Mouse (Mus musculus) thymus, postnatal 25 days (tissue): ENCODE data around the gene Angptl4.
"Not testable (repeated sequence)": the region's sequence is repeated elsewhere in the genome, so short reads cannot be mapped to it uniquely, and the experiment has no call there.

ENCODE experiments used
- DNase-seq: peaks from one replicate; pipeline ENCODE4 v3.0.0; 2022

The Angptl4 gene

GRCm38 (mm10) chr17:33781124-33781977 is at the start of gene Angptl4:
Angptl4 (minus strand) TSS chr17:33781830.
- peak; percentile 82 for DNase-seq

DNA sequence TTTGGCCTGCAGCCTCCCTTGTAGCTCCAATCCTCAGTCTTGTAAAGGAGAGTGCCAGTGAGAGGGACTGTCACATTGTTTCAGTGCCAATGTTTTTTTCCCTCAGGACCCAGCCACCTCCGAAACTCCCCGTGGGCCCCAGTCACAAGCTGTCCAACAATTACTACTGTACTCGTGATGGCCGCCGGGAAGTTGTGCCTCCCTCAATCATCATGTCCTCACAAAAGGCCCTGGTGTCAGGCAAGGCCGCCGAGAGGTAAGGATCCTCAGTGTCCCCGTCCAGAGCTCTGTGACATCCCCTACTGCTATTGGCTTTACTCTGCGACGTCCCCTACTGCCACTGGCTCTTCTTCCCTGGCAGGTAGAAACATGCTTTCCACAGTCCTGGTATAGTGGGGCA is 47.9 kb upstream of the Angptl4 start:
- no peak for DNase-seq

- DNase-seq, result no peak
Observed at GRCm38 (mm10) chr17:33828892-33829291, 47.3 kb upstream of the Angptl4 start.

DNA sequence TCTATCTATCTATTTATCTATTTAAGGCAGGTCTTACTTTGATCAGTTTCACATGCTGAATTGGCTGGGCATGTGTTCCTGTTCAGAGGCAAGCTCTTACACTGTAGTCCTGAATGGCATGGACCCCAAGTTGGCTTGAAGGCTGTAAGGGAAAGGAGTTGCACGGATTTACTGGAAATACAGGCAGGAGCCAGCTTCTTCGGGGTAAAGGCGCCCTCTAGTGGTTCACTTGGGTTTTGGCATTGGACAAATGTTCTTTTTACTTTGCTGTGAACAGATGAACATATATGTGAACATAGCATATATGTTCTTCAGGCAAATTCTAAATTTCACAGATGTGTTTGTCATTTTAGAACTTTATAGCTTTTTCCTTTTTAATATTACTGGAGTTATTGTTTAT is 45.2 kb upstream of the Angptl4 start:
- peak; percentile 69 for DNase-seq

- no peak for DNase-seq
Observed at GRCm38 (mm10) chr17:33825462-33825861, 43.8 kb upstream of the Angptl4 start.

DNA sequence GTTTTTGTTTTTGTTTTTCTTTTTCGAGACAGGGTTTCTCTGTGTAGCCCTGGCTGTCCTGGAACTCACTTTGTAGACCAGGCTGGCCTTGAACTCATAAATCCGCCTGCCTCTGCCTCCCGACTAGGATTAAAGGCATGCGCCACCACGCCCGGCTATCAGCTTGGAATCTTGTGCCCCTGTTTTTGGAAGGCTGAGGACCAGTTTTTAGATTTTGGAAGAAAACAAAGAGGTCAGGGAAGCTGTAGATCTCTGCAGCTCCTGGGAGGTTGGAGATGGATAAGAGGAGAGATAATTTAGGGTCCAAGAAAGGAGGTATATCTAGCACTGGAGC is 43.3 kb upstream of the Angptl4 start:
- DNase-seq, result not testable (repeated sequence)

DNA sequence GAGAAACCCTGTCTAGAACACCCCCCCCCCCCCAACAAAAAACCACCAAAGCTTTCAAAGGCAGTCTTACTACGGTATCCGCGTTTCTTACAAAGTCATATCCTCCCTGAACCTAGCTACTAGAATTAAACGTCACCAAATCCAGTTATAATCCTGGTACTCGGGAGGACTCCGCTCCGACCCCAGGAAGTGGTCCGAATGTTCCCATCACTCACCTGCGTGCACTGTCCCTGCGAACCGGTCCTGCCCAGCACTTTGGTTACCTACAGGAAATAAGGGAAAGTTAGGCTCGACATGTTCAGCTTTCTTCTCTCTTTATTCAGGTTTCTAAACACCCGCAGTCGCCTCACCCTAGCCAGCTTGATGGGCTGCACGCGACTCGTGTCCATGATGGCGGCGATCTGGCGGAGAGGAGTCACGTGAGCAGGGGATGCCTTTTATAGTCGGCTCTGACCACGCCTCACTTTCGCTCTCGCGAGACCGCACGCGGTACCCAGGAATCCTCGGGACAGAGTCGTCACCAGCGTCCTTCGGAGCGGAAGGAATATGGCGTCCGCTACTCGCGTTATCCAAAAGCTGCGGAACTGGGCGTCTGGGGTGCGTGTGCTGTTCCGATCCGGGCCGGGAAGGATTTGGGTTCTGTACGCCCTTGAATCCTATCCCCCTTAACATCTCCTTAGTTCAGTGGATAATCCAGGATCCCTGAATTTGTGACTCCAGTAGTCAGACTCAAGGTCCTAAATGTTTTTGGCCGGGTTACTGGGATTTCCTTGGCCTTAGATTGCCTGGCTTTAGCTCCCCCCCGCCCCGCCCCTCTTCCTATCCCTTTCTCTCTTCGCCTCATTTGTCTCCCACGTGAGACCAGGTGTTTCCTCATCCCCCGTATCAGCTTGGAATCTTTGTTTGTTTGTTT is 42.7 kb upstream of the Angptl4 start, which contains the start of the genes Rps28 and Ndufa7:
Gene Rps28 (minus strand): TSS at position 479 of the 913 bp plus-strand sequence.
Gene Ndufa7 (plus strand): TSS at position 489 of the 913 bp plus-strand sequence.
- DNase-seq, result peak; percentile 99

DNA sequence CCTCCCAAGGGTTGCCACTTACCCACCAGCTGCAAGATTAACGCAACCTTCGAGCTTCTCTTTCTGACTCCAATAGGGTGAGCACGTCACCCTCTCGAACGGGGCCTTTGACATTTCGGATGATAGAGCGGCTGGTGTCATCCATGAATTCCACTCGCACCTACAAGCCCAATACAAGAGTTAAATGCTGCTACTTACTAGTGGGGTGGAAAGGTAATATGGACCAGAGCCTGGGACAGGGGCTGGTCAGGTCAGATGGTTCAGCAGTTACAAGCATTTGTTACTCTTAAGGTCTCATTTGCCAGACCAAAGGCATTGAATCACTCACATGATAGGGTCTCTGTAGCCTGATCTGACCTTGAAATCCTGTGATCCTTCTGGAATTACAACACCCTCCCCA is 41.5 kb upstream of the Angptl4 start:
- DNase-seq, result not testable (repeated sequence)

- no peak for DNase-seq
Observed at GRCm38 (mm10) chr17:33822436-33822959, 40.9 kb upstream of the Angptl4 start.

DNA sequence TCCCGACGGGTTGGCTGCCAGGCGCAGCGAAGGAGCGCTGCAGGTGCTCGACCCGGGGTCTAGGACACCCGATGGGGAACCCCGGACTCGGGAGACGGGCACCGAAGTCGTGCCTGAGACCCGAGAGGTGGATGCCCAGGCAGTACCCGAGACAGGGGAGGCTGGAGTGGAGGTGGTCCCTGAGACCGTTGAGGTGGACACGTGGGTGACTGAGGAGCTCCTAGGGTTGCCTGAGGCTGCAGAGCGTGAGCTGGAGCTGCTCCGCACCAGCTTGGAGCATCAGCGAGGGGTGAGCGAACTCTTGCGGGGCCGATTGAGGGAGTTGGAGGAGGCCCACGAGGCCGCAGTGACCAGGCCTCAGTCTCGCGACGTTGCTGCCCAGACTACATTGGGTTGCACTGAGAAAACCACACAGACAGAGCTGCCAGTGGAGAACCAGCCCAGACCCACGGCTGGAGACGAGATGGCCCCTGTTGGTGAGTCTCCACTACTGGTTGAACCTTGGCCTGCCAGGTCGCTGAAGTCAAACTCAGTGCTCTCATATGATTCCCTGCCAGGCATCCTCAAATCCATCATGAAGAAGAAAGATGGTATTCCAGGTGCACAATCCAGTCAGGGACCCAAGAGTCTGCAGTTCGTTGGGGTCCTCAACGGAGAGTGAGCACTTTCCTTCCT is 36.5 kb upstream of the Angptl4 start:
- DNase-seq, result no peak

DNA sequence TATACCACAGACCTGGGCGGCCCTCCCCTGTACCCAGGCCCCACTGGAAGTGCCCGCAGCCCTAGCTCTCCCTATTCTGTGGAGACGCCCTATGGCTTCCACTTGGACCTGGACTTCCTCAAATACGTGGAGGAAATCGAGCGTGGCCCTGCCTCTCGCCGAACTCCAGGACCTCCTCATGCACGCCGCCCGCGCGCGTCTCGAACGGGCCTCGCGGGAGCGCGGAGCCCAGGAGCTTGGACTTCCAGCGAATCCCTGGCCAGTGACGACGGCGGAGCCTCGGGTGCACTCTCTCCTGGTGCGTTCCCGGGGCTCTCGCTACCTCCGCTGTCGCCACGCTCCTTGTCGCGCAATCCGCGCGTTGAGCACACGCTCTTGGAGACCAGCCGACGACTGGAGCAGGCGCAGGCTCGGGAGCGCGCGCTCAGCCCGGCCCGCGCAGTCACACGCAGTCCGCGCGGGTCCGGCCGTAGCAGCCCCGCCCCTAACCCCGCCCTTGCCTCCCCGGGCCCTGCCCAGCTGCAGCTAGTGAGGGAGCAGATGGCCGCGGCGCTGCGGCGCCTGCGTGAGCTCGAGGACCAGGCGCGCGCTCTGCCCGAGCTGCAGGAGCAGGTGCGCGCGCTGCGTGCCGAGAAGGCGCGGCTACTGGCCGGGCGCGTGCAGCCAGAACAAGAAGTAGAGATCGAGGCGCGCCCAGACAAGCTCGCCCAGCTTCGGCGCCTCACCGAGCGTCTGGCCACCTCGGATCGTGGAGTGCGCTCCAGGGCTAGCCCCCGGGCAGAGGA is 35.7 kb upstream of the Angptl4 start:
- peak; percentile 82 for DNase-seq

DNA sequence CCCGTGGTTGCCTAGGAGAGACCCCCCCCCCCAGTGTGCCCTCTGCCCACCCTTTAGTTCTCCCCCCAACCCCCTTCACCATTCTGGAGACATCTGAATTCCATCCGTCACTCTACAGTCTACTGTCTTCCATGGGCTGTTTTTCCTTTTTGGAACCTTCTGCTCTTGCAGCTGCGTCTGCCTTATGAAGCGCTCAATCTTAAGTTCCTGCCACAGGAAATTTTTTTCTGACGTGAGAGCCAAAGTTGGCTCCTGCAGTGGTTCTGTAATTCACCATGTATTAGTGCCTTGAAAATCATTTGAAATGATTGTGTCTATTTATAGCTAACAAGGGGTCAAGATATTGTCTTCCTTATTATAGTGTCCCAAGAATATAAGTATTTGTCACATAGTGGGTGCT is 35.0 kb upstream of the Angptl4 start:
- DNase-seq, result no peak

GRCm38 (mm10) chr17:33815399-33815798 is 33.8 kb upstream of the Angptl4 start:
- DNase-seq, result no peak

- DNase-seq, result no peak
Observed at GRCm38 (mm10) chr17:33812990-33813389, 31.4 kb upstream of the Angptl4 start.

GRCm38 (mm10) chr17:33812475-33812874 is 30.8 kb upstream of the Angptl4 start:
- no peak for DNase-seq

GRCm38 (mm10) chr17:33811142-33811516 is 29.5 kb upstream of the Angptl4 start:
- no peak for DNase-seq

- peak; percentile 89 for DNase-seq
Observed at GRCm38 (mm10) chr17:33810334-33811141, 28.9 kb upstream of the Angptl4 start, which contains the start of gene Kank3. Kank3 (plus strand) TSS chr17:33810519.

GRCm38 (mm10) chr17:33808192-33808591 is 26.6 kb upstream of the Angptl4 start:
- no peak for DNase-seq

- no peak for DNase-seq
Observed at GRCm38 (mm10) chr17:33807181-33807888, 25.7 kb upstream of the Angptl4 start.

GRCm38 (mm10) chr17:33804745-33805144 is 23.1 kb upstream of the Angptl4 start:
- DNase-seq, result no peak
